Mouse (Mus musculus) heart, postnatal 0 days (tissue): ENCODE results near the gene Gak.

Source experiments
- CTCF ChIP-seq: IDR thresholded peaks from 2 replicates; pipeline ENCODE4 v1.5.1; 2016; ENCODE audit warnings: antibody characterized with exemption, control low read depth, low read depth
- EP300 ChIP-seq: IDR thresholded peaks from 2 replicates; pipeline ENCODE4 v1.6.1; 2016; ENCODE audit warnings: antibody characterized with exemption, low read depth

- TF ChIP-seq EP300 (no peak), CTCF (no peak)
Observed at GRCm38 (mm10) chr5:108521016-108521415, 108.5 kb downstream of the Gak start.
